Comparison of ENCODE assay signal across 16 mouse cellular contexts in the genomic region with DNA sequence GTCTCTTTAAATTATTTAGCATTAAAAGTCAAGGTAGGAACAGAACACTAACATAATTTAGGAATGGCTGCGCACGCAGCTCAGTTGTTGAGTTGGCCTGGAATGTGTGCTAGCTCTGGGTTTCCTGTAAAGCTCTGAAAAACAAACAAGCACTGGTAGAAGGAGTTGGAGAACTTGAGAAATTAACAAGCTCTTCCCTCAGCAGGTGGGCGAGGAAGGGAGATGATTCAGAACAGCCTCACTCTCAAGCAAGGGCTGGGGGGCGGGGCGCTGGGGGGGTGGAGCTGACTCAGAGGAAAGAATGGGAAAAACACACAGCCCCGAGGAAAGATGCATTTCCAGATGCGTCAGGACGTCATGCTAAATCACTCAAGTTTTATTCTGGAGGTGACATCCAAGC. TPM values are rescaled to one million over a fixed set of nuclear protein-coding genes. Genes with fewer than 3 reads are reported as not detected.
DNase-seq lines count a peak whose midpoint lies in the region; ATAC-seq lines count a peak whose summit lies in the region.
"Had no signal": no experiment of that assay in that cellular context is flagged by ENCODE, and none has a peak within 500 bp of the region (broad histone marks: within the 10 kb centered on the region; RNA-seq: fewer than 3 reads in every experiment).

No protein-coding gene starts in this region.

- 0 out of 2 replicates have a peak, but pooled peaks cover 6% of the 10 kb centered on the region for H3K4me1 ChIP-seq in heart, embryonic 12.5 days (replicated peaks)
- no peaks in the 10 kb centered on the region for H3K4me1 ChIP-seq in neural tube, embryonic 15.5 days
- H3K4me1 ChIP-seq in stomach, embryonic 15.5 days, result 0 out of 2 replicates have a peak, but pooled peaks cover 4% of the 10 kb centered on the region
- H3K4me1 ChIP-seq: neural tube, embryonic 13.5 days had no signal

- 26% methylated on average over 8 of the region's 8 CpGs for WGBS in heart, embryonic 12.5 days
- WGBS in neural tube, embryonic 15.5 days, result 34% methylated on average over 8 of the region's 8 CpGs
- 32% methylated on average over 8 of the region's 8 CpGs for WGBS in stomach, embryonic 15.5 days

- H3K27ac ChIP-seq in heart, embryonic 12.5 days (ENCODE audit: poor library complexity, severe bottlenecking), result no peak overlapping the region
- H3K27ac ChIP-seq in neural tube, embryonic 15.5 days (replicated peaks), result no peak overlapping the region
- peak overlapping the region; percentile 26; the same call in 1 of the 2 replicates for H3K27ac ChIP-seq in stomach, embryonic 15.5 days
- H3K27ac ChIP-seq: hindbrain, embryonic 14.5 days; neural tube, embryonic 13.5 days had no signal

- H3K9ac ChIP-seq in heart, embryonic 12.5 days, result no peak overlapping the region
- H3K9ac ChIP-seq in neural tube, embryonic 15.5 days (replicated peaks), result no peak overlapping the region
- no peak overlapping the region for H3K9ac ChIP-seq in stomach, embryonic 15.5 days
- H3K9ac ChIP-seq: hindbrain, embryonic 14.5 days; neural tube, embryonic 13.5 days had no signal

- DNase-seq in heart, adult 18-20 months, result no peak
- DNase-seq in neural tube, embryonic 10.5 days (ENCODE audit: extremely low spot score, low spot score), result peak; percentile 27
- DNase-seq in forelimb bud, embryonic 11.5 days (ENCODE audit: low read depth, low spot score), result peak; percentile 52
- no peak for DNase-seq in cerebellum, postnatal 4 days (ENCODE audit: low spot score in 2 of 2)
- no peak for DNase-seq in gastrocnemius, adult 18-20 months (ENCODE audit: low spot score)
- DNase-seq: adrenal gland, postnatal 14 days; cerebellum, adult 9-11 months; layer of hippocampus, adult 9-11 months had no signal

- H3K9me3 ChIP-seq in heart, embryonic 12.5 days (replicated peaks), result no peaks in the 10 kb centered on the region; the same call in 1 of the 2 replicates
- no peaks in the 10 kb centered on the region for H3K9me3 ChIP-seq in neural tube, embryonic 15.5 days (replicated peaks)
- no peaks in the 10 kb centered on the region for H3K9me3 ChIP-seq in stomach, embryonic 15.5 days
- H3K9me3 ChIP-seq: neural tube, embryonic 13.5 days had no signal

- no peaks in the 10 kb centered on the region for H3K27me3 ChIP-seq in heart, embryonic 12.5 days (replicated peaks)
- no peaks in the 10 kb centered on the region for H3K27me3 ChIP-seq in neural tube, embryonic 15.5 days (replicated peaks)
- H3K27me3 ChIP-seq in stomach, embryonic 15.5 days (replicated peaks), result no peaks in the 10 kb centered on the region
- H3K27me3 ChIP-seq: neural tube, embryonic 13.5 days had no signal

- 0 out of 2 replicates have a peak overlapping the region, but pooled peaks have one; percentile 6 for H3K4me3 ChIP-seq in heart, embryonic 12.5 days
- H3K4me3 ChIP-seq in neural tube, embryonic 15.5 days (replicated peaks), result no peak overlapping the region
- H3K4me3 ChIP-seq in stomach, embryonic 15.5 days (replicated peaks), result no peak overlapping the region
- H3K4me3 ChIP-seq: neural tube, embryonic 13.5 days had no signal

- H3K4me2 ChIP-seq in heart, embryonic 12.5 days, result peak overlapping the region; percentile 44
- no peak overlapping the region for H3K4me2 ChIP-seq in neural tube, embryonic 15.5 days
- H3K4me2 ChIP-seq in stomach, embryonic 15.5 days, result no peak overlapping the region
- H3K4me2 ChIP-seq: hindbrain, embryonic 14.5 days; neural tube, embryonic 13.5 days had no signal

- ATAC-seq in heart, embryonic 12.5 days (ENCODE audit: insufficient number of reproducible peaks, low FRiP score), result no peak
- no peak for ATAC-seq in neural tube, embryonic 15.5 days (ENCODE audit: low FRiP score)
- ATAC-seq in stomach, embryonic 15.5 days (ENCODE audit: insufficient read depth, low FRiP score, low read depth), result no peak
- ATAC-seq: CD4-positive, CD25-positive, alpha-beta regulatory T cell, adult 4 months; forebrain, embryonic 16.5 days had no signal

- no peaks in the 10 kb centered on the region for H3K36me3 ChIP-seq in heart, embryonic 12.5 days
- no peaks in the 10 kb centered on the region for H3K36me3 ChIP-seq in neural tube, embryonic 15.5 days
- no peaks in the 10 kb centered on the region for H3K36me3 ChIP-seq in stomach, embryonic 15.5 days
- H3K36me3 ChIP-seq: neural tube, embryonic 13.5 days had no signal

RNA-seq across cellular contexts. Expression of gene H2al2a, which starts 8.4 kb away (rescaled TPM):
- polyA plus RNA-seq in heart, embryonic 12.5 days (2016; fragmentation: Nextera tagmentation; extraction: Ambion mirVana), result not detected in 2 replicates
- total RNA-seq in heart, adult 18-20 months (2021), result not detected
- polyA plus RNA-seq in neural tube, embryonic 15.5 days (2015; fragmentation: Nextera tagmentation; extraction: Ambion mirVana), result not detected in 2 replicates
- polyA plus RNA-seq in stomach, embryonic 15.5 days (2015; fragmentation: Nextera tagmentation; extraction: Ambion mirVana), result not detected in 2 replicates
- total RNA-seq in gastrocnemius, adult 18-20 months (2021), result not detected
- total RNA-seq: adrenal gland, postnatal 14 days had no signal
- polyA plus RNA-seq: CD4-positive, CD25-positive, alpha-beta regulatory T cell, adult 4 months; forebrain, embryonic 16.5 days; hindbrain, embryonic 14.5 days; lung, embryonic 16.5 days; neural tube, embryonic 13.5 days had no signal

RNA-seq across cellular contexts. Expression of gene A930004D18Rik, which starts 32.4 kb away (rescaled TPM):
- polyA plus RNA-seq in heart, embryonic 12.5 days (2016; fragmentation: Nextera tagmentation; extraction: Ambion mirVana), result 14.8 and 18.3 TPM in 2 replicates
- total RNA-seq in heart, adult 18-20 months (2021), result 1 to 10 TPM; 3.4 to 4.3 TPM
- 8.6 and 13.1 TPM in 2 replicates for polyA plus RNA-seq in neural tube, embryonic 15.5 days (2015; fragmentation: Nextera tagmentation; extraction: Ambion mirVana)
- 11.3 and 12.7 TPM in 2 replicates for polyA plus RNA-seq in stomach, embryonic 15.5 days (2015; fragmentation: Nextera tagmentation; extraction: Ambion mirVana)
- total RNA-seq in gastrocnemius, adult 18-20 months (2021), result under 1 TPM; 0.34 to 0.64 TPM

RNA-seq across cellular contexts. Expression of gene Skida1, which starts 43.7 kb away (rescaled TPM):
- polyA plus RNA-seq in heart, embryonic 12.5 days (2016; fragmentation: Nextera tagmentation; extraction: Ambion mirVana), result 7.7 and 8.8 TPM in 2 replicates
- 1 to 10 TPM; 2.0 to 2.2 TPM for total RNA-seq in heart, adult 18-20 months (2021)
- 3.8 and 5.2 TPM in 2 replicates for polyA plus RNA-seq in neural tube, embryonic 15.5 days (2015; fragmentation: Nextera tagmentation; extraction: Ambion mirVana)
- 4.0 TPM in 2 replicates for polyA plus RNA-seq in stomach, embryonic 15.5 days (2015; fragmentation: Nextera tagmentation; extraction: Ambion mirVana)
- under 1 TPM; 0.07 to 0.12 TPM for total RNA-seq in gastrocnemius, adult 18-20 months (2021)

RNA-seq across cellular contexts. Expression of gene Mllt10, which starts 49.9 kb away (rescaled TPM):
- 36.3 and 37.1 TPM in 2 replicates for polyA plus RNA-seq in heart, embryonic 12.5 days (2016; fragmentation: Nextera tagmentation; extraction: Ambion mirVana)
- 10 to 100 TPM; 31.0 to 33.4 TPM for total RNA-seq in heart, adult 18-20 months (2021)
- polyA plus RNA-seq in neural tube, embryonic 15.5 days (2015; fragmentation: Nextera tagmentation; extraction: Ambion mirVana), result 46.2 and 57.7 TPM in 2 replicates
- polyA plus RNA-seq in stomach, embryonic 15.5 days (2015; fragmentation: Nextera tagmentation; extraction: Ambion mirVana), result 52.2 and 59.1 TPM in 2 replicates
- 10 to 100 TPM; 21.8 to 23.2 TPM for total RNA-seq in gastrocnemius, adult 18-20 months (2021)

Comparison
In these comparisons a context has a peak if more than half of its experiments do, and no peak if none do; other contexts are left out.
1. DNase-seq: peak in neural tube, embryonic 10.5 days (single experiment) and forelimb bud, embryonic 11.5 days (single experiment); none in heart, adult 18-20 months (0 of 2), cerebellum, postnatal 4 days (0 of 2) and gastrocnemius, adult 18-20 months (single experiment).